Mouse (Mus musculus) heart, adult 18-20 months (tissue): Measurements from ENCODE around the gene Exoc3. TPM values are rescaled to one million over a fixed set of nuclear protein-coding genes. Genes with fewer than 3 reads are reported as not detected.
A peak's percentile ranks its signal among the peaks of the same experiment; 100 is the strongest.

Source experiments
- DNase-seq, 2 experiments: peaks; one replicate each; pipeline ENCODE4 v3.0.0; 2021 to 2022; ENCODE audit warnings: mixed read lengths in 1 of 2
- total RNA-seq, 2 experiments: library from RNA; stranded (reverse); gene quantifications; 2 replicates each; pipeline ENCODE4 v1.2.3; 2021

Exoc3 gene
- total RNA-seq, 2 experiments from 2014 or later, result 45.6 to 48.6 TPM

DNA sequence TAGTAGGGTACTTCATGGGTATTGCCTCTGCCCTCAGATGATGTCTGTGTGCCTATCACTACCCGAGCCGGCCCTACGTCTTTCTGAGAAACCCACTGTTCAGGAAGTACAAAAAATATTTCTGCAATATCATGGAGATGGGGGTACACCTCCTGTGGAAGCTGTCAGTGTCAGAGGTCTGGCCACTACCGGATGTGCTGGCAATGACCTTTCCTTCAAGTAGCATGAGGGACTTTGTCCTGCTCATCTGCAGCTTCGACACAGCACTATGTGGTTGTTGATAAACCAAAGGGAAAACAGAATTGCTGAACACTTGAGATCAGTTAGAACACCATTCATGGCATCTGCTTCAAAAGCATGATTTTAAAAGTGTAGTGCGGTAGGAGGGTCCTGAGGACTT lies 67.7 kb downstream of the Exoc3 start:
- no peak for DNase-seq

DNA sequence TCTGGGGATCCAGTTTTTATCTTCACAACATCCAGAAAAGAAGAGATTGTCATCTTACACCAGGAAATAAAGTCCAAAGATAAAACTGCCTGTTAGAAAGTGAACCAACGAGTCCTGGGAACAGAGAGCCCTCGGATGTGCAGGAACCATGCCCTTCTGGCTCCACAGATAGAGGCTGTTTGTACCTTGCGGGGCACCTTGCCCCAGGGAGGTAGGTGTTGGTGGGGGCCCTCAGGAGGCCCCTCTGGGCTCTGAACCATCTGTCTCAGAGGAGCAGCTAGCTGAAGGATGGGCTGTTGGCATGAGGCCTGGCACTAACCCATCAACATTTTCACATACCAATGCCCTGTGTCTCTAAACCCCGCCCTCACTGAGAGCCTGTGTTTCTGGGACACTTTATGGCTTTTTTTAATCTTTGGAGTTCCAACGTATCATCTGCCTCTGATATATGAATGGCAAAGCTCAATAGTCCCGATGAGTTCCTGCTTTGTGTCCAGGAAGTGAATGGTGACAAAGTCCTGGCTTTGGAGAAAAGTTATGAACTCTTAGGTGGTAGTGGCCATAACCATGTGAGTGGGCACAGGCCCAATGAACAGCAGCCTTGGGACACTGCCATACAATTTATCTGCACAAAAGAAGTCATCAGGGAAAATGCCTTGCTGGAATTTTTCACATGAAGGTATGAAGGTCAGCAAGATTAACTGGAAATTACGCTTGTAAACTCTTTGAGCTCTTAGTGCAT lies 69.5 kb downstream of the Exoc3 start:
- no peak for DNase-seq

DNA sequence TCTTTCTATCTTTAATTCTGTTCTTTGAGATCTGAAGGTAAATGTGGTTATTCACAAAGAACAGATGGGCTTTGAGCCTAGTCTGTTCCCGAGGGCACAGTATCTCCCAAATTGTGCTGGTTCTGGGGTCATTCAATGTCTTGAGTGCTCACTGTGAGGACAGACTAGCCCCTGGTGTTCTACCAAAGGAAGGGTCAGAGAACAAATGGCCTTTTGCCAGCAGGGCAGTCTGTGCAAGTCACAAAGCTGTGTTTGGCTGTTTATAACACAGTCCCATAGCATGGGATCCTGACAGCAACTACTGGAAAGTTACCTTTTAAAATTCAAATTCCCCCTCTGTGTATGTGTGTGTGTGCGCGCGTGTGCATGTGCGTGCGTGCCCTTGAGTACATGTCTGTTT lies 78.6 kb downstream of the Exoc3 start:
- DNase-seq, result no peak

DNA sequence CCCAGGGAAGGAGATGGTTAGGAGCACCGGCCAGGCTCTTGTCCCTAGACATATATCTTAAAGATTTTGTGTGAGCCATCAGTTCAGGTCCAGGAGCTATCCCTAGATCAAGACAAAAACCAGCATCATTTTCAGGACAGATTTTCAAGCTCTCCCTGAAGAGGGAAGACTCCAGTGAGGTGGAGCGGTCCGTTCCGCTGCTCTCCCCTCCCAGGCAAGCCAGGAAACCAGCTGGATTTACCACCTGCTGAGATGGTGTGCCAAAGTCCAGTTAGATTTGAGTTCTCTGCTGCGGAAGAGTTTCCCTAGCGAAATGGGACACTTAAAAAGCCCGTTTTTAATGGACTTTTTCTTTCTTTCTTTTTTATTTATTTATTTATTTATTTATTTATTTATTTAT lies 81.0 kb downstream of the Exoc3 start:
- DNase-seq, result no peak

DNA sequence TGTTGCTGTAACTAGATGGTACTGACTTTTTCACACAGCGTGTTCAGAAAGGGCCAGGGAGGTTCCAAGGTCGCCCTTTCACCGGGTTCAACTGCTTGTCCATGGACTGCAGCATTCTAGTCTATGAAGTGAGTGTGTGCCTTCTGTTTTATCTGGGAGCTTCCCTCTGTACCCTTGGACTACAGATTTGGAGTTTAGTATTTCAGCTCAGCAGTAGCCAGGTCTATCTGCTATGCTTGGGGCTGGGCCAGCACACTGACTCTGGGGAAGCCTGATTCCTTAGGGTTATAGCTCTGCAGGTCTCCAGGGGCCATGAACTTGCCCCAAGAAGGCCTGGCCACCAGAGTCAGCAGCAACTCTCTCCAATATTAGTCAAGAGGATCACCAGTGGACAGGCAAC lies 85.9 kb downstream of the Exoc3 start:
- DNase-seq, result no peak

DNA sequence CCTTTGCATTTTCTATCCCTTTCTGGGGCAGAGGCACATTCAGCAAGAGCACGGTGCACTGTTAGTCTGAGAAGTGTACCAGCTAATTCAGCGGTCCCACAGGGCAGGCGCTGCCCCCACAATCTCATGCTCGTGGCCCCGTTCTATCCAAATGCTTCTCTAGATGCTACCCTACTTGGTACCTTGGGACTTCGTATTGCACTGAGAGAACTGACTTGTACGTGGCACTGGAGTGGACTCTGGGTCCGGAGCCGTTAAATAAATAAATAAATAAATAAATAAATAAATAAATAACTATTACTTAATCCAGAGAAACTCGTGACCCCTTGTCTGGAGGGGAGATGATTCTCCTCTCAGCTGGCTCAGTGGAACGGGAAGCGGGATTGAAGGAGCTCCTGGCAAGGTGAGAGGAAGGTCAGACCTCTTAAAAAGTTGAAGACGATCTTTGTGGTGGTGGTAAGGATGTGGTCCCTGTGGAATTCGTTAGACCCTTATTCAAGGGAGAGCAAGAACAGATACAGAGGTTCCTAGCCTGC lies 86.7 kb downstream of the Exoc3 start:
- DNase-seq, result no peak

DNA sequence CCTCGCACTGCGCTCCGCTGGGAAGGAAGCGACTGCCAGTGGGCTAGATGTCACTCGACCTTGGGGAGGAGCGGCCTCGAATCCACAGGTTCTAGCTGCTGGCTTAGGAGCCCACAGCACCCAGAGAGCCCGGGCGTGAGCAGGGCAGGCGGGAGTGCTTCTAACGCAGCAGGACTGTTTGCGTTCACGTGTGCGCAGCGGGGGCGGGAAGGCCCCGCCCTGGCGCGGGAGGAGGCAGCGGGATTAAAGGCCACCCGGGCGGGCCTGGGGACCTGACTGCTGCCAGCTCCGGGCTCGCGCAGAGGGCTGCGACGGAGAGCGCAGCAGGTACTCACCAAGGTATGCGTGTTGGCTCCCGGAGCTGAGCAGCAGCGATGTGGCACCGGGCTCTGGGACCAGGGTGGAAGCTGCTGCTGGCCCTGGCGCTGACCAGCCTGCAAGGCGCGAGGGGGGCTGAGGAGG lies 87.4 kb downstream of the Exoc3 start, which contains the start of gene Slc9a3:
Gene Slc9a3 (plus strand): TSS at position 317 of the 462 bp plus-strand sequence.
- DNase-seq, result peak; percentile 16 to 17

Other genes starting within 250 kb of the Exoc3 start
- not detected for gene Zdhhc11, start 244.9 kb downstream of the Exoc3 start, total RNA-seq
- gene Tppp, start 199.3 kb downstream of the Exoc3 start, total RNA-seq, result 10 to 100 TPM; 12.9 to 13.3 TPM
- gene Cep72, start 146.4 kb downstream of the Exoc3 start, total RNA-seq, result under 1 TPM; 0.57 to 0.90 TPM
- 1 to 10 TPM in 1 of 2 experiments, under 1 TPM in 1; 0.59 to 1.2 TPM for gene Slc9a3, start 87.3 kb downstream of the Exoc3 start, total RNA-seq
- 1 to 10 TPM; 1.2 to 1.6 TPM for gene Ahrr, start 83.6 kb upstream of the Exoc3 start, total RNA-seq
- gene Pdcd6, start 108.8 kb upstream of the Exoc3 start, total RNA-seq, result 10 to 100 TPM; 45.5 to 49.3 TPM
- 1,000 to 10,000 TPM; 1,503 to 1,550 TPM for gene Sdha, start 141.5 kb upstream of the Exoc3 start, total RNA-seq
- gene Ccdc127, start 141.6 kb upstream of the Exoc3 start, total RNA-seq, result 10 to 100 TPM; 47.2 to 55.2 TPM
- gene Lrrc14b, start 155.3 kb upstream of the Exoc3 start, total RNA-seq, result 10 to 100 TPM; 77.1 to 81.7 TPM
- gene Zfp72, start 182.1 kb upstream of the Exoc3 start, total RNA-seq, result 1 to 10 TPM; 2.9 to 3.5 TPM
- 100 to 1,000 TPM; 331 to 388 TPM for gene Ftl1-ps1, start 191.0 kb upstream of the Exoc3 start, total RNA-seq